In genomic region chr3:62440431-62440969, GRCm38 (mm10) we compare ENCODE assay signal across 20 mouse cellular contexts.
DNase-seq lines count a peak whose midpoint lies in the region; ATAC-seq and TF ChIP-seq lines count a peak whose summit lies in the region.
"Had no signal": no experiment of that assay in that cellular context is flagged by ENCODE, and none has a peak within 500 bp of the region (broad histone marks: within the 10 kb centered on the region; RNA-seq: fewer than 3 reads in every experiment).

No protein-coding gene starts in this region.

- no peak for TF ChIP-seq POLR2A in cortical plate, adult 2 months (IDR thresholded peaks at IDR 0.05; ENCODE audit: extremely low read depth, insufficient read depth, low read length)

- no peaks in the 10 kb centered on the region for H3K27me3 ChIP-seq in embryonic facial prominence, embryonic 14.5 days (replicated peaks; ENCODE audit: control insufficient read depth, insufficient read depth, low read length)
- no peaks in the 10 kb centered on the region for H3K27me3 ChIP-seq in embryonic facial prominence, embryonic 10.5 days (replicated peaks; ENCODE audit: low read depth, poor library complexity, severe bottlenecking)
- H3K27me3 ChIP-seq in kidney, embryonic 15.5 days = no peaks in the 10 kb centered on the region
- no peaks in the 10 kb centered on the region for H3K27me3 ChIP-seq in midbrain, embryonic 10.5 days (ENCODE audit: low read depth, poor library complexity, severe bottlenecking)
- no peaks in the 10 kb centered on the region for H3K27me3 ChIP-seq in midbrain, embryonic 15.5 days (replicated peaks)
- H3K27me3 ChIP-seq: CH12.LX; embryonic facial prominence, embryonic 12.5 days; forebrain, embryonic 12.5 days; heart, embryonic 12.5 days had no signal

- H3K4me2 ChIP-seq in embryonic facial prominence, embryonic 14.5 days (ENCODE audit: low read depth, low read length) = no peak overlapping the region
- H3K4me2 ChIP-seq in kidney, embryonic 15.5 days = no peak overlapping the region
- no peak overlapping the region for H3K4me2 ChIP-seq in midbrain, embryonic 15.5 days
- H3K4me2 ChIP-seq: embryonic facial prominence, embryonic 12.5 days; forebrain, embryonic 12.5 days; heart, embryonic 12.5 days had no signal

- H3K36me3 ChIP-seq in embryonic facial prominence, embryonic 14.5 days (ENCODE audit: control insufficient read depth, insufficient read depth, low read length) = no peaks in the 10 kb centered on the region
- no peaks in the 10 kb centered on the region for H3K36me3 ChIP-seq in embryonic facial prominence, embryonic 10.5 days (replicated peaks)
- H3K36me3 ChIP-seq in kidney, embryonic 15.5 days = no peaks in the 10 kb centered on the region
- no peaks in the 10 kb centered on the region for H3K36me3 ChIP-seq in midbrain, embryonic 10.5 days
- H3K36me3 ChIP-seq in midbrain, embryonic 15.5 days (replicated peaks) = no peaks in the 10 kb centered on the region
- H3K36me3 ChIP-seq: embryonic facial prominence, embryonic 12.5 days; forebrain, embryonic 12.5 days; heart, embryonic 12.5 days had no signal

- no peaks in the 10 kb centered on the region for H3K4me1 ChIP-seq in embryonic facial prominence, embryonic 14.5 days (ENCODE audit: control insufficient read depth, insufficient read depth, low read length)
- H3K4me1 ChIP-seq in embryonic facial prominence, embryonic 10.5 days = peaks cover 6% of the 10 kb centered on the region
- peaks cover 5% of the 10 kb centered on the region; the same call in 1 of the 2 replicates for H3K4me1 ChIP-seq in kidney, embryonic 15.5 days
- peaks cover 14% of the 10 kb centered on the region for H3K4me1 ChIP-seq in midbrain, embryonic 10.5 days
- no peaks in the 10 kb centered on the region for H3K4me1 ChIP-seq in midbrain, embryonic 15.5 days
- no peaks in the 10 kb centered on the region for H3K4me1 ChIP-seq in cortical plate, adult 2 months (ENCODE audit: control insufficient read depth, insufficient read depth, low read length)
- H3K4me1 ChIP-seq: embryonic facial prominence, embryonic 12.5 days; heart, embryonic 12.5 days had no signal

- 33% methylated on average over 5 of the region's 5 CpGs for WGBS in embryonic facial prominence, embryonic 14.5 days
- WGBS in embryonic facial prominence, embryonic 10.5 days = 27% methylated on average over 5 of the region's 5 CpGs
- 38% methylated on average over 5 of the region's 5 CpGs for WGBS in kidney, embryonic 15.5 days
- WGBS in midbrain, embryonic 10.5 days = 25% methylated on average over 5 of the region's 5 CpGs
- WGBS in midbrain, embryonic 15.5 days = 15% methylated on average over 5 of the region's 5 CpGs

- H3K9ac ChIP-seq in embryonic facial prominence, embryonic 14.5 days (ENCODE audit: low read depth, low read length) = no peak overlapping the region
- H3K9ac ChIP-seq in kidney, embryonic 15.5 days = no peak overlapping the region
- H3K9ac ChIP-seq in midbrain, embryonic 15.5 days = no peak overlapping the region
- H3K9ac ChIP-seq: embryonic facial prominence, embryonic 12.5 days; forebrain, embryonic 12.5 days; heart, embryonic 12.5 days had no signal

- no peak for TF ChIP-seq CTCF in cortical plate, adult 2 months (IDR thresholded peaks at IDR 0.05; ENCODE audit: extremely low read depth, insufficient read depth, low read length)

- peak; percentile 25 for DNase-seq in embryonic facial prominence, embryonic 14.5 days (ENCODE audit: low spot score)
- DNase-seq in embryonic facial prominence, embryonic 10.5 days (ENCODE audit: low spot score) = no peak
- DNase-seq in kidney, adult 9 months = no peak
- peak; percentile 27 for DNase-seq in midbrain, embryonic 10.5 days (ENCODE audit: low spot score)
- DNase-seq: adrenal gland, adult 2 months; adrenal gland, postnatal 36 days; cerebellum, adult 2 months; cerebellum, postnatal 10 days; gastrocnemius, postnatal 10 days; heart, adult 2 months had no signal

- H3K4me3 ChIP-seq in embryonic facial prominence, embryonic 14.5 days (ENCODE audit: low read depth, low read length) = no peak overlapping the region
- no peak overlapping the region for H3K4me3 ChIP-seq in embryonic facial prominence, embryonic 10.5 days
- H3K4me3 ChIP-seq in kidney, embryonic 15.5 days (replicated peaks) = no peak overlapping the region
- H3K4me3 ChIP-seq in midbrain, embryonic 10.5 days = no peak overlapping the region
- no peak overlapping the region for H3K4me3 ChIP-seq in midbrain, embryonic 15.5 days
- H3K4me3 ChIP-seq in cortical plate, adult 2 months (ENCODE audit: insufficient read depth, low read length) = no peak overlapping the region
- H3K4me3 ChIP-seq: embryonic facial prominence, embryonic 12.5 days; forebrain, embryonic 12.5 days; heart, adult 2 months; heart, embryonic 12.5 days had no signal

- no peak for ATAC-seq in embryonic facial prominence, embryonic 14.5 days (ENCODE audit: low read depth)
- peak; percentile 89 for ATAC-seq in kidney, embryonic 15.5 days (replicated peaks; ENCODE audit: low FRiP score)
- no peak for ATAC-seq in midbrain, embryonic 15.5 days (replicated peaks)
- ATAC-seq: forebrain, embryonic 16.5 days; hindbrain, embryonic 16.5 days; inflammation-experienced regulatory T-cells, adult 6 months had no signal

- no peaks in the 10 kb centered on the region for H3K9me3 ChIP-seq in embryonic facial prominence, embryonic 14.5 days (ENCODE audit: control insufficient read depth, low read length)
- no peaks in the 10 kb centered on the region for H3K9me3 ChIP-seq in embryonic facial prominence, embryonic 10.5 days
- H3K9me3 ChIP-seq in kidney, embryonic 15.5 days (replicated peaks) = no peaks in the 10 kb centered on the region
- no peaks in the 10 kb centered on the region for H3K9me3 ChIP-seq in midbrain, embryonic 10.5 days (replicated peaks)
- no peaks in the 10 kb centered on the region for H3K9me3 ChIP-seq in midbrain, embryonic 15.5 days
- H3K9me3 ChIP-seq: embryonic facial prominence, embryonic 12.5 days; forebrain, embryonic 12.5 days; heart, embryonic 12.5 days had no signal

- no peak overlapping the region for H3K27ac ChIP-seq in embryonic facial prominence, embryonic 14.5 days (replicated peaks; ENCODE audit: low read depth, low read length)
- H3K27ac ChIP-seq in embryonic facial prominence, embryonic 10.5 days (replicated peaks) = no peak overlapping the region
- H3K27ac ChIP-seq in kidney, embryonic 15.5 days = peak overlapping the region; percentile 51; the same call in 1 of the 2 replicates
- 0 out of 2 replicates have a peak overlapping the region, but pooled peaks have one; percentile 14 for H3K27ac ChIP-seq in midbrain, embryonic 10.5 days (replicated peaks)
- H3K27ac ChIP-seq in midbrain, embryonic 15.5 days = no peak overlapping the region
- peak overlapping the region; percentile 35; the same call in 1 of the 2 replicates for H3K27ac ChIP-seq in cortical plate, adult 2 months (ENCODE audit: insufficient read depth, low read length)
- H3K27ac ChIP-seq: embryonic facial prominence, embryonic 12.5 days; forebrain, embryonic 12.5 days; heart, adult 2 months had no signal

Comparison
In these comparisons a context has a peak if more than half of its experiments do, and no peak if none do; other contexts are left out.
1. DNase-seq: peak in embryonic facial prominence, embryonic 14.5 days (single experiment) and midbrain, embryonic 10.5 days (single experiment); none in embryonic facial prominence, embryonic 10.5 days (single experiment) and kidney, adult 9 months (single experiment).
2. H3K27ac ChIP-seq: peak in kidney, embryonic 15.5 days (single experiment), midbrain, embryonic 10.5 days (single experiment) and cortical plate, adult 2 months (single experiment); none in embryonic facial prominence, embryonic 14.5 days (single experiment), embryonic facial prominence, embryonic 10.5 days (single experiment) and midbrain, embryonic 15.5 days (single experiment).